Mouse (Mus musculus) liver, postnatal 0 days (tissue): ENCODE data around the gene S1pr2.

Experiments
- CTCF ChIP-seq: sonication (generic); IDR thresholded peaks from 2 replicates; pipeline ENCODE4 v1.5.1; 2016; ENCODE audit warnings: antibody characterized with exemption, low read depth
- EP300 ChIP-seq: IDR thresholded peaks from 2 replicates; pipeline ENCODE4 v1.6.1; 2016; ENCODE audit warnings: antibody characterized with exemption, low read depth, mild to moderate bottlenecking

DNA sequence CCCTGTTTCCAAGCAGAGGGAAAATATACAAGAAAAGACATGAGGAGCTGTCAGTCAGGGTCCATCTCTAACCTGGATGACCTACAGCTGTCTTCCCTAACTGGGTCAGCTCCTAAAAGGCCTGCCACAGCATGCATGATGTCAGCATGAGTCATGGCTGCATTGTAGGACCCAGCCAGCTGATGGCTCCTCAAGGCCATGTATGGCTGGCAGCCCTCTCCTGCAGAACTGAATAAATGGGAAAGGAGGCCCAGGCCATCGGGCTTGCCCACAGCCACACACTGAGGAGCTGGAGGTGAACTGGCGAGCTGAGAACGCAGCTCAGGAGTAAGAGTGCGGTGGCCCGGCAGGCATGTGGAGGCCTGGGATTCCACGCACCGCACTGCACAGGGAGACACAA, 33.2 kb downstream of the S1pr2 start:
- TF ChIP-seq CTCF (no peak), EP300 (no peak)
